Mouse (Mus musculus) c-Kit-negative CD71-positive TER-119-positive erythroid progenitor cells, embryonic 14.5 days (primary cell): ENCODE measurements around the gene Wdr46.
A peak's percentile ranks its signal among the peaks of the same experiment; 100 is the strongest.
"Not testable (repeated sequence)": the region's sequence is repeated elsewhere in the genome, so short reads cannot be mapped to it uniquely, and the experiment has no call there.

Experiments
- DNase-seq: peaks from one replicate; pipeline ENCODE4 v3.0.0-alpha.2; 2013; ENCODE audit warnings: low read depth, low spot score

Wdr46 gene

GRCm38 (mm10) chr17:33977861-33978557, 37.5 kb downstream of the Wdr46 start:
- DNase-seq: no peak

GRCm38 (mm10) chr17:33978631-33979031, 38.2 kb downstream of the Wdr46 start:
- no peak for DNase-seq

GRCm38 (mm10) chr17:33979512-33980050, 39.1 kb downstream of the Wdr46 start:
- no peak for DNase-seq

- no peak for DNase-seq
These were observed 39.9 kb downstream of the Wdr46 start for GRCm38 (mm10) chr17:33980181-33981035.

GRCm38 (mm10) chr17:33981192-33981909, 40.9 kb downstream of the Wdr46 start:
- not testable (repeated sequence) for DNase-seq

- not testable (repeated sequence) for DNase-seq
These were observed 41.7 kb downstream of the Wdr46 start for GRCm38 (mm10) chr17:33982136-33982535.

- peak; percentile 48 for DNase-seq
These were observed 51.6 kb downstream of the Wdr46 start for GRCm38 (mm10) chr17:33991788-33992664.

- DNase-seq: no peak
These were observed 54.5 kb downstream of the Wdr46 start for GRCm38 (mm10) chr17:33994959-33995358.

GRCm38 (mm10) chr17:33995651-33996050, 55.2 kb downstream of the Wdr46 start:
- DNase-seq: no peak

GRCm38 (mm10) chr17:33997025-33997424, 56.6 kb downstream of the Wdr46 start:
- DNase-seq: not testable (repeated sequence)

GRCm38 (mm10) chr17:33998697-33999096, 58.2 kb downstream of the Wdr46 start:
- DNase-seq: not testable (repeated sequence)
